Mouse (Mus musculus) mouse embryonic stem cell (cell line): ENCODE results near the gene Cped1.

Experiments
- in situ Hi-C, 2 experiments: fragments of 300-500 bp; cut with MboI; formaldehyde crosslinking; loops; 1 replicate in 1 of 2; 3 replicates in 1 of 2; pipeline ENCODE4 v1.14.3; 2019 to 2020; ENCODE audit warnings: low sequenced_read_pairs in 2 of 2, low pct_unique_long_range_greater_than_20kb in 1 of 2, mixed read lengths in 1 of 2; ENCODE audit not compliant: unreplicated experiment in 1 of 2

Cped1 gene

DNA sequence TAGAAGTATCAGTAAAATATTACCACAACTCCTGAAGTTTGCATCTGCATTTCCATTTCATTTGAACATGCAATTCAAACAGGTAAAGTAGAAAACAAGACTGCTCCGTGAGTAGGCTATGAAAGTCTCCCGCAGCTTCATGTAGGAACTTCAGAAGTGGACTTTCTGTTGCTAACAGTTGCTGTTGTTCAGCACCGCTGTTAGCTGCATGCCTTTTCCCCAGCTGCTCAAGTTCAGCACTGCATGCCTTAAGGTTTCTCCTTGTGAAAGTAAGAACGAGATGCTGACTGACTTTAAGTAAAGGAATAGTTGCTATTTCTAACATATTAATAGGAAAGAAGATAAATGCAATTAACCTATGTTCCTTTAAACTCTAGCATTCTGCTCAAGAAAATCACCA lies 306.3 kb downstream of the Cped1 start:
- in situ Hi-C loops = no loop called here

DNA sequence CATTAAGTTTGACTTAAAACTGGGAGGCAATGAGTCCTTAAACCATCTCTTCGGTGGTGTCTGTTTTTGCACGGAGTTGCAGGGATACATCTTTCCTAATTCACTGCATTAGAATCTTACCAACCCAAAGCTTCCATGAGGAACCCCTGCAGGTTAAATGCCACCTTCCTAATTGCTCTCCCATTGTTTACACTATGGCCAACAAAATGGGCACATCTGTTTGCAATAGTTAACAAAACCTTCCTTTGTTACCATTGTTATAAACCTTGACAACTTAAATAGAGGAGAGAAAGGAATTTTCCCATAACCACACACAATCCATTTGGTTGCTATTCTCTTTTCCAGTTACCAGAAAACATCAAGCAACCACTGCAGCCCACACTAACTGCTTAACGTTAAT lies 308.2 kb downstream of the Cped1 start:
- in situ Hi-C loops = no loop called here

DNA sequence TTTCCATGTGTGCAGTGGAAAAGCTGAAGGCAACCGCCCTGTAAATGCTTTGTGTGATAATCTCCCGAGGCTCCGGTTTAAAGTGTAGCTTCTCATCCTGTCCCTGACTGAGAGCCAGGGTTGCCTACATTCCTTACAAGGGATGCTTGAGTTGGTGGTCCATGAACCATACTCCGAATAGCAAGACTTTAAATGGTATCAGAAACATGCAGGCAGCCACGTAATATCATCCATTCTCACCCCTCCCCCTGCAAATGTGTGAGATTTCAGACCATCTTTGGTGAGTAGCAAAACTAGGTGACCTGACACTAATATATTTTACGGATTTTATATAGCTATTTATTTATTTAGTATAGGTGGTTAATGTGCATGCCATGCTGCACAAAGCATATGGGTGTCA lies 311.3 kb downstream of the Cped1 start:
- in situ Hi-C loops = no loop called here

- in situ Hi-C loops = no loop called here
These were observed 312.3 kb downstream of the Cped1 start for GRCm38 (mm10) chr6:22298059-22298458.
